Mouse (Mus musculus): ENCODE results near the gene Rnf149.

Gene Rnf149

DNA sequence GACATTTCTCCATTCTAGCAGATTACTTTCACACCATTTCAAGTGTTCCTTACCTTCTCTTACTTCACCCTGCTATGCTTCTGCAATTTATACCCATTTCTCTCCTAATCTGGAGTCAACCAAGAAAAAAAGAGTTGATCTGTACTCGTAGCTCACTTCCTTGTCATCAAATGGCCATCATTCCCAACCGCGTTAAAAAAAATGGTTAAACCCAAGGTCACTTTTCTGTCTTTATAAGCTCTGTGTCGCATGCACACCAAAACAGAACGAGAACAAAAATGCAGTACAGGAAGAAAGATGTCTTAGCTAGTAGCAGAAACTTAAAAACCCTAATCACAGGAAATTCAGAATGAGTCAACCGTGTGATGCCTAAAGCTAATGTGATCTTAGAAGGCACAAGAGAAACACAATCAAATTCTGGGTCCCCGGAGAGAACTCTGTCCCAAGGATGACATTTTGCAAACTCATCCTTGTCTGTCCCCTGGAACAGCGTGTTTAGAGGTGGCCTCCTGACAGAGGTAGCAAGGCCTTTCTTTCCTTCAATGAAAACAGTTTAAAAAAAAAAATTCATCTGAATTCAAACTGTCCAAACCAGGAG, 1.3 kb downstream of the Rnf149 start:
- DNase-seq, result no peak

- DNase-seq, result peak in 1 of 2 experiments; percentile 25
These were observed 3.3 kb downstream of the Rnf149 start for GRCm38 (mm10) chr1:39573890-39574289.

DNA sequence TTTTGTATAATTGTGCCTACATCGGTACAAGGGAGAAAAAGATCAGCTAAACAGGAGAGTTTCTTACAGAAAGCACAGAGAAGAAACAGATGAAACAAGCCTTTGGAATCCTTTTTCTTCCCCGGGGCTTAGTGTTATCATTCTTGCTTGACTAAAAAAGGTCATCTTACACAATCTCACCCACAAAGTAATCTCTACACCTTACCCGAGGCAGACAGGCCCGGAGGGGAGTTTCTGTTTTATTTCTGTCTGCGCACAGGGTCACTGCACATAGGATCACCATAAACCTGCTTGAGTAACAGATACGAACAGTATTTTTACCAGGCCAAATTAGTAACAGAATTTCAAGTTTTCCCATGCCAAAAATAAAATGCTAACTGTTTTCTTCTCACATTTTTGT, 5.6 kb downstream of the Rnf149 start:
- no peak for DNase-seq

DNA sequence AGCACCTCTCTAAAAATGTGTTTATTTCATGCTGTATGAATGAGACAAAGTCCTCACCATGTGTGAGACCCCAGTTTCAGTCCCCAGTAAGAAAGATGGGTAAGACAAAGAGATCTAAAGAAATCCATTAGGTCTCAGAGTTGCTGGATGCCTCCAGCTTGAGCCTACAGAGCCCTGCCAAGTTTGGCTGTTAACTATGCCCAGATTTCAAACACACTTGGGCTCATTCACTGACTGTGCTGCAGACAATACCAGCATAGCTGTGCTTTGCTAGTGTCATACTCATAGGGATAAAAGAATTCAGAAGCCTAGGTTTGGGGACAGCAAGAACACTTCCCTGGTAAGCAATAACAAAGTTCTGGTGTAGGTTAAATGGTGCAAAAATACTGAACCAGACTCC, 9.1 kb downstream of the Rnf149 start:
- no peak for DNase-seq

DNA sequence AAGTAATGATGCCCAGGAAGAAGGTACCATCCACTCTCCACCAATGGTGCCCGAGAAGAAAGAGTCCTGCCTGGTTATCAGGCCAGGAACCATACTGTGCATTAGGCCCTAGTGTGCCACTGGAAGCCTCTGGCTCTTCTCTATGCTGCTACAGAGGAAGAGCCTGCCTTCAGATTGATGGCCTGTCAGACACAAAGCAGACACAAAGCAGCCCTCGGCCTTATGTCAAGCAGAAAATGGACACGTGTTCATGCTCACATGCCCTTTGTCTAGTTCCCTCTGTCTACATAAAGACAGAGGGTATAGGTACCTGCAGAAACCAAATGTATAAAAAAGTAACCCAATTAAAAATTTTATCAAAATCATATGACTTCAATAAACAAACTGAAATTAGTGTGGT, 12.6 kb downstream of the Rnf149 start:
- no peak for DNase-seq

DNA sequence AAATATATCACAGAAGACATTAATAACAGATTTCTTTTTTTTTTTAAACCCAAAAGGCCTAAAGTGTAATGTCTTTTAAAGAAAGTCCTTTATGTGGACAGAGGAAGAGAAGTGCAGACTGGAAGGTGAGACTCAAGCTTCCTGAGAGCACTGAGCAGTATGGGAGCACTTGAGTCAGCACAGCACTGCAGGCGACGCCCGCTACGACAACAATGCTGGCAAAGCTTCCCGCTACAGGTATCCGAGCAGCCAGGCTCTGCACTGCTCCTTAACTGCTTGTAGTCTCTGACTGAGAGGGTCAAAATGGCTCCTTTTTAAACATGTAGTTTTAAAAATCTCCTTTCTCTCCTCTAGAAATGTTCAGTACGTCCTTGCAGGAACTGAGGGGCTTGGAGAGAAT, 14.0 kb downstream of the Rnf149 start:
- DNase-seq, result no peak

DNA sequence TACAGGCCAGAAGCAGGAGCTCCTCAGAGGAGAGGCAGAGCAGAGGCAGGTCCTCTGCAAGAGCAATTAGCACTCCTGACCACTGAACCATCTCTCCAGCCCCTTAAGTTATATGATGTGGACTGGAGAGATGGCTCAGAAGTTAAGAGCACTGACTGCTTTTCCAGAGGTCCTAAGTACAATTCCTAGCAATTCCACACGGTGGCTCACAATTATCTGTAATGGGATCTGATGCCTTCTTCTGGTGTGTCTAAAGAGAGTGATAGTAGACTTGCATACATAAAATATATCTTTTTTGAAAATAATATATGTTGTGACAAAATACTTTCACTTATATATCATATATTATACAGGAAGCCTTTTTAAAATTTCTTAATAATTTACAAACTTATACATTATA, 15.3 kb downstream of the Rnf149 start:
- no peak for DNase-seq

- no peak for DNase-seq
These were observed 18.2 kb downstream of the Rnf149 start for GRCm38 (mm10) chr1:39559009-39559408.

GRCm38 (mm10) chr1:39555556-39556415, 21.4 kb downstream of the Rnf149 start:
- no peak for DNase-seq

- DNase-seq, result peak in 1 of 2 experiments; percentile 54
These were observed 27.4 kb downstream of the Rnf149 start for GRCm38 (mm10) chr1:39549831-39550230.

DNA sequence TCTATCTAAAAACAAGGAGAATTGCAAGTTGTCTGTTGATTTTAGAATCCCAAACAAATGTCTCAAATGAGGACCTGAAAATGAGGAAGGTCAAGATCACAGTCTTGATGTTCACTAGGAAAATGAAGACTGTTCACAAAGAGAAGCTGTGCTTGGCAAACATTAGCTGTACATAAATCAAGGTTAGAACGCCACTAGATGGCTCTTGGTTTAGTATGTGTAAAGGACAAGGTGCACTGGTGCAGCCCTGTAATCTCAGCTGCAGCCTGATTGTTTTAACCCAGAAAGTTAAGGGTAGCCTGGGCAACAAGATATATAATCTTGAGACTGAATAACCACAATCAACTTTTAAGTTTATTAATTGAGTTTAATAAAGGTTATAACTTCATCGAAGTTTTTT, 30.0 kb downstream of the Rnf149 start:
- DNase-seq, result no peak

GRCm38 (mm10) chr1:39546160-39546866, 30.9 kb downstream of the Rnf149 start:
- DNase-seq, result no peak

DNA sequence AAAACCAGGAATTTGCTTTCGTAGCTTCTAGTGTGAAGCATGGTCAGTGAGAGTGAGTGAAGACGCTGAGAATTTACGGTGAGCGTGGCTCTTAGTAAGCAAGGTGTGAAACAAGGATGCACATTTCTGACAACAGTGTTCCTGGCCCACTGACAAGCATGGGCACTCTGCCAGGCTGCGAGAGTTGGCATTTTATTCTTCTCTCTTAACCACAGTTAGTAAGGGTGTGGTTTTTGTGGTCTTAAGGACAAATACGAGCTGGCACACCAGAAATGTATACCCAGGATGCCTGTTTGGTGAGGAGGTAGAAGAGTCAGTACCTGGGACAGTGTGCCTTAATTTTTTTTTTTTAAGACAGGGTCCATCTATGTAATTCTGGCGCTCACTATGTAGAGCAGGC, 31.6 kb downstream of the Rnf149 start:
- DNase-seq, result peak in 1 of 2 experiments; percentile 40

DNA sequence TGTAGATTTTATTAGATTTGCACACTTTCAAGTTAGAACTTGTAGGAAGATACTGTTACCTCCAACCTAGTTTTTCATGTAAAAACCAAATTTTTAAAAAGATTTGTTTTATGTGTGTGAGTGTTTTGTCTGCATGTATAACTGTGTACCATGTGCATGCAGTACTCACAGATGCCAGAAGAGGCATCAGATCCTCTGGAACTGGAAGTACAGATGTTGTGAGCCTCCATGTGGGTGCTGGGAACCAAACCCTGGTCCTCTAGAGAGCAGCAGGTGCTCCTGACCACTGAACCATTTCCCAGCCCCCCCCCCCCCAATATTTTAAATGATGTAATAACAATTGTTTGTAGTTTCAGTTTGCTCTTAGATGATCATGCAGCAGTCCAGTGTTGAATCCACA, 36.6 kb downstream of the Rnf149 start:
- DNase-seq, result no peak

DNA sequence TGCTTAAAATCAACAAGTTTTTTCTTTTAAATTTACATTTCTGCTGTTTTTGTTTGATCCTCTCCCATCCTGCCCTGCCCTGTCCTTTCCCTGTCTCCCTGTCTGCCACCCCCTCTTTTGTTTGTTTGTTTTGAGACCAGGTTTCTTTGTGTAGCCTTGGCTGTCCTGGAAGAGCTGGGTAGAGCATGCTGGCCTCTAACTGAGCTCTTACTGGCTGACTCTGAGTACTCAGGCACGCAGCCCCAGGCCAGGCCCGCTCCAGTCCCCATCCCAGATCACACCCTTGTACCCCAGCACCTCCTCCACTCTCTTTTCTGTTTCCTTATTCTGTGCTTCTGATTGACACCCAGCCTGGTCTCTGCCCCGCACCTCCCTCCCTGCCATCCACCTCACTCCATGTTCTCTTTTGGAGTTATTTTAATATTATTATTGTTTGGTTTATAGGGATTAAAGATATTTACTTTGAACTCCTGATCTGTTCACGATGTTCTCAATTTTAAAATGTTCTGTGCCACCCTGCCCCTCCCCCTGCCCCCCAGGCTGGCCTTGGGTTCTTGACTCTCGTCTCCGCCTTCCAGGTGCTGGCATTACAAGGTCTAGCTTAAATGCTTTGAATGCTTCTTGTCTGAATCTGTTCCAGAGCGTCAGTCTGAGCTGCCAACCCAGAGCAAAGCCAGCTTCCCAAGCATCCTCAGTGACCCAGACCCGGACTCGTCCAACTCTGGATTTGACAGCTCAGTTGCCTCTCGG, 39.4 kb downstream of the Rnf149 start:
- DNase-seq, result peak; percentile 12 to 23

DNA sequence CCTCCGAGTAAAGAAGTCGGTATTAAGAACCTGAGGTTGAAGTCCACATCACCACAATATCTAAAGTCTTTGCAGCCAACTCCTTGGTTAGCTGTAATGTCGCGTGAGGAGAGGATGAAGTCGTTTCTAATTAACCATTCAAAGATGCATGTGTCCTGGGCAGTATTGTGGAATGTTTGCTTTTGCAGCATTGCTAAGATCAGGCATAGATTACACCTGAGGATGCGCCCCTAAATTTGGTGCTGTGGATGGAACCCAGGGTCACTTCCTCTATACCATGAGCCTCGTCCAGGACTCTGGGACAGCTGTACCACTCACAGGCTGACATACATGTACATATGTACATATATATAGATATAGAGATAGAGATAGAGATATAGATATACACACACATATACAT, 40.5 kb downstream of the Rnf149 start:
- peak; percentile 6 to 24 for DNase-seq

- peak; percentile 99 for DNase-seq
These were observed 41.5 kb downstream of the Rnf149 start for GRCm38 (mm10) chr1:39535515-39536311.

DNA sequence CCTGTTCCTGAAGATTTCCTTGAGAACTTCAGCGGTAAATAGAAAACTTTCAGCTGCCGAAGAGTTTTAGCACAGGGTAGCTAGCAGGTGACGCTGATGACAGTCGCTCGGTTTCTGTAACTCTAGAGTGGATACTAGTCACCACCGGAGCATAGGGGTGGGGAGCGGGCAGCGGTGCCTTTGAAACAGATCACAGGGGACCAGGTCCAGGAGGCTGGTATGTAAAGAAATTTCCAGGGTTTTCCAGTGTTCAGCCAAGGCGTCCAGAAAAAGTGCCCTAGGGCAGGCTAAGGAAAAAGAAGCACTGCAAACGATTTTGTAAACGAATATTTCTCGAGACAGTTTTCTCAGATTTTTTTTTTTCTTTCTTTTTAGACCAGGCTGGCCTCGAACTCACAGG, 42.4 kb downstream of the Rnf149 start, which contains the start of gene Cnot11:
Cnot11 (plus strand) TSS at position 162 of the 400 bp plus-strand sequence.
- DNase-seq, result no peak

GRCm38 (mm10) chr1:39533917-39534316, 43.3 kb downstream of the Rnf149 start:
- DNase-seq, result no peak

- no peak for DNase-seq
These were observed 46.2 kb downstream of the Rnf149 start for GRCm38 (mm10) chr1:39531036-39531435.

- DNase-seq, result peak; percentile 76 to 90
These were observed 46.8 kb downstream of the Rnf149 start for GRCm38 (mm10) chr1:39530258-39530943.
